Mouse (Mus musculus) brain, embryonic 14.5 days (tissue): ENCODE measurements around the gene Trim25.
A peak's percentile ranks its signal among the peaks of the same experiment; 100 is the strongest.

Source experiments
- CTCF ChIP-seq: fragments of 200-500 bp; IDR thresholded peaks from 2 replicates; pipeline ENCODE4 v1.5.1; 2012; ENCODE audit warnings: inconsistent platforms, mild to moderate bottlenecking, moderate library complexity, borderline replicate concordance; ENCODE audit not compliant: insufficient read depth, insufficient read length; ENCODE audit errors: extremely low read depth
- POLR2A ChIP-seq: fragments of 200-500 bp; IDR thresholded peaks from 2 replicates; pipeline ENCODE4 v1.6.1; 2012; ENCODE audit warnings: mild to moderate bottlenecking, inconsistent platforms, borderline replicate concordance; ENCODE audit not compliant: poor library complexity, insufficient read depth, insufficient read length, severe bottlenecking; ENCODE audit errors: extremely low read depth

DNA sequence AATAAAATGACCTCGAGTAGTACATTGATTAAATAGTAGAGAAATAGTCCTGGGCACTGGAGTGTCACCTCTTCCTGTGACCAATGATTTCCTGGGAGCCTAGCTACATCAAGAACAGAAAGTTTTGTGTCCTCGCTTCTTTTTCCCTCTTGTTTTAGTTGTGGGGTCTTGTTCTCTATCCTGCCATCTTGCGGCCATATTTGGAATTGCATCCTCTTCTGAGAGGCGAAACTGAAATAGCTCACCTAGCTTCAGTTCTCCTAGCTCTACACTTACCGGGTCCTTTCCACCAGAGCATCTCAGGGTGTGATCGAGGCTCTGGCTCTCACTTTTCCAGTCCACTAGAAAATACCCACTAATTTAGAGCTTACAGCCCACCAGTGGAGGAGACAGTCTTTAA lies 70.1 kb downstream of the Trim25 start:
- TF ChIP-seq POLR2A = no peak
- TF ChIP-seq CTCF = peak; percentile 73; the same call in 1 of the 2 replicates
